Mouse (Mus musculus) heart, adult 2 months (tissue): ENCODE data around the gene Gm6899. TPM values are rescaled to one million over a fixed set of nuclear protein-coding genes. Genes with fewer than 3 reads are reported as not detected.
A peak's percentile ranks its signal among the peaks of the same experiment; 100 is the strongest.

Experiments
- DNase-seq, 2 experiments: peaks; one replicate each; pipeline ENCODE4 v3.0.0; 2021
- H3K27ac ChIP-seq: fragments of 200-600 bp; 2 replicates; pipeline ENCODE4 v1.8.1; 2022
- H3K27me3 ChIP-seq: fragments of 200-500 bp; 2 replicates; pipeline ENCODE4 v1.6.1; 2012; ENCODE audit warnings: mild to moderate bottlenecking, low read length, inconsistent platforms, mixed read lengths; ENCODE audit not compliant: control insufficient read depth, insufficient read depth
- H3K36me3 ChIP-seq: fragments of 200-500 bp; 2 replicates; pipeline ENCODE4 v1.6.1; 2012; ENCODE audit warnings: low read length, inconsistent platforms; ENCODE audit not compliant: control insufficient read depth, insufficient read depth
- H3K4me1 ChIP-seq: fragments of 200-500 bp; 2 replicates; pipeline ENCODE4 v1.6.1; 2011; ENCODE audit warnings: low read length; ENCODE audit not compliant: control insufficient read depth, insufficient read depth
- H3K4me3 ChIP-seq: fragments of 200-600 bp; 2 replicates; pipeline ENCODE4 v1.8.1; 2022
- H3K79me2 ChIP-seq: fragments of 200-500 bp; replicated peaks from 2 replicates; pipeline ENCODE4 v1.6.1; 2012; ENCODE audit warnings: mild to moderate bottlenecking, inconsistent platforms, low read length, moderate library complexity, mixed read lengths; ENCODE audit not compliant: control insufficient read depth, insufficient read depth
- H3K9ac ChIP-seq: fragments of 200-500 bp; 2 replicates; pipeline ENCODE4 v1.6.1; 2012; ENCODE audit warnings: low read depth, mild to moderate bottlenecking, control low read depth, inconsistent platforms, low read length, mixed read lengths
- CTCF ChIP-seq: fragments of 200-600 bp; IDR thresholded peaks from 2 replicates; pipeline ENCODE4 v1.8.1; 2022; ENCODE audit warnings: antibody characterized with exemption, mild to moderate bottlenecking, moderate library complexity
- EP300 ChIP-seq: fragments of 200-500 bp; IDR thresholded peaks from 2 replicates; pipeline ENCODE4 v1.6.1; 2011; ENCODE audit warnings: low read depth, low read length, control low read depth; ENCODE audit not compliant: insufficient read depth
- POLR2A ChIP-seq: fragments of 200-500 bp; IDR thresholded peaks from 2 replicates; pipeline ENCODE4 v1.6.1; 2011; ENCODE audit warnings: mild to moderate bottlenecking, low read depth, low read length, control low read depth; ENCODE audit not compliant: insufficient read depth
- WGBS: fragments of 180-500 bp; shearing (Covaris S2); methylation state at CpG from one replicate; pipeline ENCODE4 v1.1.7; 2018; 5-methylcytosine and 5-hydroxymethylcytosine counted together
- intact Hi-C: fragments of 180-260 bp; cut with DNase I; formaldehyde crosslinking; loops from one replicate; pipeline ENCODE4 v1.15.1; 2025
- long read RNA-seq: library from polyadenylated mRNA; stranded (forward); transcript quantifications from one replicate; pipeline ENCODE4 v2.0.0, GENCODE M21; 2021
- polyA plus RNA-seq: library from polyadenylated mRNA; depleted of rRNA; stranded (reverse); fragments of >200 nt; gene quantifications from 2 replicates; pipeline ENCODE4 v1.2.3, GENCODE M21; 2012; rRNA removed
- total RNA-seq, 2 experiments: library from RNA; stranded (reverse); gene quantifications; 2 replicates each; pipeline ENCODE4 v1.2.3; 2021

Gene Gm6899
- total RNA-seq (not detected), polyA plus RNA-seq (not detected in 2 replicates)
- long read RNA-seq: 0 reads

- TF ChIP-seq POLR2A (peak; percentile 25; the same call in 1 of the 2 replicates), CTCF (peak; percentile 55), EP300 (no peak)
- Histone ChIP-seq H3K27ac (peak within 1 kb of the TSS; percentile 79), H3K4me3 (peak within 1 kb of the TSS; percentile 78), H3K79me2 (no peaks in the 10 kb centered on the region), H3K36me3 (0 out of 2 replicates have a peak, but pooled peaks cover 2% of the 10 kb centered on the region), H3K4me1 (no peaks in the 10 kb centered on the region), H3K27me3 (no peaks in the 10 kb centered on the region), H3K9ac (peak within 1 kb of the TSS; percentile 86)
- WGBS: 1% methylated on average over 60 of the region's 60 CpGs
- DNase-seq: peak; percentile 88 to 92
- intact Hi-C loops: loop anchor here (10.0 kb wide), 1 partner anchor 209 kb away; the partner anchor contains the start of gene Fancl
Observed at GRCm38 (mm10) chr11:26593061-26594059, at the start of gene Gm6899, which contains the start of gene Vrk2. Gene Gm6899 (plus strand): TSS chr11:26593241. Gene Vrk2 (minus strand): TSS chr11:26593999.

GRCm38 (mm10) chr11:26551551-26551950 lies 41.5 kb upstream of the Gm6899 start:
- Histone ChIP-seq H3K4me3 (no peak overlapping the region), H3K36me3 (no peaks in the 10 kb centered on the region), H3K27ac (no peak overlapping the region), H3K9ac (no peak overlapping the region), H3K79me2 (no peaks in the 10 kb centered on the region), H3K27me3 (no peaks in the 10 kb centered on the region), H3K4me1 (no peaks in the 10 kb centered on the region)
- WGBS: 68% methylated on average over 3 of the region's 3 CpGs
- no peak for TF ChIP-seq CTCF
- TF ChIP-seq EP300: no peak
- no peak for TF ChIP-seq POLR2A
- intact Hi-C loops: no loop called here
- no peak for DNase-seq

GRCm38 (mm10) chr11:26585409-26586366 lies 7.4 kb upstream of the Gm6899 start:
- no peaks in the 10 kb centered on the region for H3K36me3 ChIP-seq
- H3K27me3 ChIP-seq: no peaks in the 10 kb centered on the region
- no peaks in the 10 kb centered on the region; the same call in 1 of the 2 replicates for H3K4me1 ChIP-seq
- no peaks in the 10 kb centered on the region for H3K79me2 ChIP-seq
- TF ChIP-seq POLR2A: no peak
- no peak for TF ChIP-seq CTCF
- no peak for TF ChIP-seq EP300
- 83% methylated on average over 17 of the region's 17 CpGs for WGBS
- H3K4me3 ChIP-seq: no peak overlapping the region
- DNase-seq: no peak
- no peak overlapping the region for H3K9ac ChIP-seq
- H3K27ac ChIP-seq: no peak overlapping the region
- intact Hi-C loops: no loop called here

GRCm38 (mm10) chr11:26586367-26587183 lies 6.5 kb upstream of the Gm6899 start:
- Histone ChIP-seq H3K79me2 (no peaks in the 10 kb centered on the region), H3K36me3 (0 out of 2 replicates have a peak, but pooled peaks cover 2% of the 10 kb centered on the region), H3K27me3 (no peaks in the 10 kb centered on the region), H3K4me1 (no peaks in the 10 kb centered on the region; the same call in 1 of the 2 replicates), H3K27ac (no peak overlapping the region), H3K9ac (no peak overlapping the region), H3K4me3 (no peak overlapping the region)
- intact Hi-C loops: no loop called here
- peak in 1 of 2 experiments; percentile 8 for DNase-seq
- 60% methylated on average over 6 of the region's 6 CpGs for WGBS
- TF ChIP-seq CTCF (no peak), POLR2A (no peak), EP300 (no peak)

- Histone ChIP-seq H3K27me3 (no peaks in the 10 kb centered on the region), H3K4me3 (no peak overlapping the region), H3K9ac (no peak overlapping the region), H3K27ac (no peak overlapping the region), H3K79me2 (no peaks in the 10 kb centered on the region), H3K4me1 (no peaks in the 10 kb centered on the region; the same call in 1 of the 2 replicates), H3K36me3 (0 out of 2 replicates have a peak, but pooled peaks cover 2% of the 10 kb centered on the region)
- intact Hi-C loops: no loop called here
- TF ChIP-seq EP300: no peak
- no peak for TF ChIP-seq CTCF
- no peak for TF ChIP-seq POLR2A
- no peak for DNase-seq
- WGBS: 88% methylated on average over 1 of the region's 1 CpGs
Observed at GRCm38 (mm10) chr11:26587184-26587524, 5.9 kb upstream of the Gm6899 start.
